Mouse (Mus musculus) heart, embryonic 12.5 days (tissue): ENCODE results near the gene Tgfb1. TPM values are rescaled to one million over a fixed set of nuclear protein-coding genes. Genes with fewer than 3 reads are reported as not detected.

ENCODE experiments used
- ATAC-seq: fragments of 200-750 bp; cut with Nextera tagmentation; 2 replicates; pipeline ENCODE4 v1.8.0; 2017; ENCODE audit warnings: moderate TSS enrichment, moderate library complexity; ENCODE audit not compliant: insufficient number of reproducible peaks, low FRiP score
- H3K27ac ChIP-seq: fragments of 300-500 bp; sonication (generic); 2 replicates; pipeline ENCODE4 v1.5.1; 2016; ENCODE audit warnings: mild to moderate bottlenecking, moderate library complexity; ENCODE audit not compliant: poor library complexity, severe bottlenecking
- H3K27me3 ChIP-seq: fragments of 300-500 bp; sonication (generic); replicated peaks from 2 replicates; pipeline ENCODE4 v1.6.1; 2016; ENCODE audit warnings: mild to moderate bottlenecking, moderate library complexity
- H3K36me3 ChIP-seq: fragments of 300-500 bp; sonication (generic); 2 replicates; pipeline ENCODE4 v1.6.1; 2016; ENCODE audit warnings: mild to moderate bottlenecking, moderate library complexity
- H3K4me1 ChIP-seq: fragments of 300-500 bp; sonication (generic); replicated peaks from 2 replicates; pipeline ENCODE4 v1.6.1; 2016; ENCODE audit warnings: mild to moderate bottlenecking
- H3K4me2 ChIP-seq: fragments of 300-500 bp; sonication (generic); 2 replicates; pipeline ENCODE4 v1.6.1; 2016; ENCODE audit warnings: mild to moderate bottlenecking, moderate library complexity
- H3K4me3 ChIP-seq: fragments of 300-500 bp; sonication (generic); 2 replicates; pipeline ENCODE4 v1.5.1; 2016; ENCODE audit warnings: mild to moderate bottlenecking
- H3K9ac ChIP-seq: fragments of 300-500 bp; sonication (generic); 2 replicates; pipeline ENCODE4 v1.6.1; 2016; ENCODE audit warnings: mild to moderate bottlenecking, moderate library complexity
- H3K9me3 ChIP-seq: fragments of 300-500 bp; sonication (generic); replicated peaks from 2 replicates; pipeline ENCODE4 v1.6.1; 2016; ENCODE audit warnings: mild to moderate bottlenecking, moderate library complexity
- WGBS: fragments of 180-500 bp; shearing (Covaris S2); methylation state at CpG from one replicate; pipeline ENCODE4 v1.1.7; 2016; 5-methylcytosine and 5-hydroxymethylcytosine counted together
- polyA plus RNA-seq: library from polyadenylated mRNA; unstranded; fragments of >200 nt; fragmentation: Nextera tagmentation; extraction: Ambion mirVana; gene quantifications from 2 replicates; pipeline ENCODE4 v1.2.1, GENCODE M21; 2016

The Tgfb1 gene
- polyA plus RNA-seq, 1 experiment from 2014 or later = 5.1 TPM

DNA sequence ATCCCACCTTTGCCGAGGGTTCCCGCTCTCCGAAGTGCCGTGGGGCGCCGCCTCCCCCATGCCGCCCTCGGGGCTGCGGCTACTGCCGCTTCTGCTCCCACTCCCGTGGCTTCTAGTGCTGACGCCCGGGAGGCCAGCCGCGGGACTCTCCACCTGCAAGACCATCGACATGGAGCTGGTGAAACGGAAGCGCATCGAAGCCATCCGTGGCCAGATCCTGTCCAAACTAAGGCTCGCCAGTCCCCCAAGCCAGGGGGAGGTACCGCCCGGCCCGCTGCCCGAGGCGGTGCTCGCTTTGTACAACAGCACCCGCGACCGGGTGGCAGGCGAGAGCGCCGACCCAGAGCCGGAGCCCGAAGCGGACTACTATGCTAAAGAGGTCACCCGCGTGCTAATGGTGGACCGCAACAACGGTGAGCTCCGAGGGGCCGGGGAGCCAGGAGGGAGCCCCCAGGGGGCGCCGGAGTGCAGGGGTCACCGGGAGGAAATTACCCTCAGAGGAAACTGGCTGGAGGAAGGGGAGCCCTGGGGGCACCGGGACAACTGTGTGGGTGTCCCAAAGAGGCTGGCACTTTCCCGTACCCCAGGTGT, 1.1 kb downstream of the Tgfb1 start:
- Histone ChIP-seq H3K36me3 (peaks cover 15% of the 10 kb centered on the region), H3K9ac (peak overlapping the region; percentile 71), H3K4me3 (peak overlapping the region; percentile 59), H3K4me1 (peaks cover 29% of the 10 kb centered on the region), H3K4me2 (peak overlapping the region; percentile 89), H3K27ac (peak overlapping the region; percentile 29), H3K27me3 (no peaks in the 10 kb centered on the region; the same call in 1 of the 2 replicates), H3K9me3 (no peaks in the 10 kb centered on the region)
- ATAC-seq = peak; percentile 4; the same call in 1 of the 2 replicates
- WGBS = under 1% methylated on average over 47 of the region's 47 CpGs

DNA sequence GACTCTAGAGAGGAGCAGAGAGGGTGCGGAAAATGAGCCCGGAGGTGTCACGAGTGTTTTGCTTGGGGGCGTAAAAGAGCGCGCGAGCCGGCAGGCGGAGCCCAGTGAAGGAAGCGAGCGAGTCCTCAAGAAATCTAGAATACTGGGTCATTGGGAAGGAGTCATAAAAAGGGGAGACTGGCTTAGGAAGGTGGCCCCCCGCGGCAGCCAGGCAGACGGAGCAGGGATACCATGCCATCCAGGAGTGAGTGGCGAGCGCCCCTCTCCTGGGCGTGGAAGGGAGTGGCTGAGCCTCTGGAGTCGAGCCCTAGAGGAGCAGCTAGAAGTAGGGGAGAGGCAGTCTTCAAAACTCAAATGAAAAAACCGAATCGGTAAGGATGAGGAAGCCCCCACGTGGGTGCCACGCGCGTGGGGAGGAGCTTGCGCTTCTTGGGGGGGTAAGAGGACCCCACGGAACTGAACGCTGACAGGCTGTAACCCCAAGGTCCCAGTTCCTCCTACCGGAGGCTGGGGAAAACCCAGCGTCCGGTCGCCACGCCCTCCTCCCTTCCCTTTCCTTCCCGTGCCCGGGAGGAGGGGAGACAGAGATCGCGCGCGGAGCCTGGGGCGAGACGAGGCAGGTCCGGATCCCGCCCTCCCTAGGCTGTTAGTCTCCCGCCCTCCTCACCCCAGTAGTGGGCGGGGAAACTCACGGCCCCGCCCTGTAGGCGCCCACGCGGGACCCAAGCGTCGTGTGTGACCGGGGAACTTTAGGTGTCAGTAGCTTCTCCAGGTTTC, 2.2 kb downstream of the Tgfb1 start:
- WGBS = under 1% methylated on average over 51 of the region's 52 CpGs
- peak overlapping the region; percentile 29 for H3K27ac ChIP-seq
- H3K4me1 ChIP-seq = peaks cover 19% of the 10 kb centered on the region
- peak; percentile 81 for ATAC-seq
- no peaks in the 10 kb centered on the region for H3K9me3 ChIP-seq
- peak overlapping the region; percentile 59 for H3K4me3 ChIP-seq
- peak overlapping the region; percentile 71 for H3K9ac ChIP-seq
- H3K36me3 ChIP-seq = peaks cover 16% of the 10 kb centered on the region
- H3K4me2 ChIP-seq = peak overlapping the region; percentile 89
- no peaks in the 10 kb centered on the region; the same call in 1 of the 2 replicates for H3K27me3 ChIP-seq

DNA sequence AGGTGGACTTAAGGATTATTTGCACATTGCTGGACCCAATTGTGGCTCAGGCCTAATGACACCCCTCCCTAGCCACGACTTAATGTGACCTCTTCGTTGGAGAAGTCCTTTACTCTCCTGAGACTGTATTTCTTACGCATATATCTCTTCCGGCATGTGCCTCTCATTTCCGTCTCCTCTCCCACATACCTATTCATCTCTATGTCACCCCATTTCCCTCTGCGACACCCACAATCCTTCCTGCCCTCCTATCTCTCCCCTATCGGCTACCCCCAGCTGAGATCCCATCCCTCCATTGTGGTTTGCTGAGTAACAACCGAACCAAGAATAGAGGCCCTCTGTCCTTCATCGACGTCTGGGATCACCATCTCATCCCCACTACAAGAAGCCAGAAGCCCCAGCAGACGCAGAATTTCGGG, 2.8 kb downstream of the Tgfb1 start:
- Histone ChIP-seq H3K9me3 (no peaks in the 10 kb centered on the region), H3K4me2 (peak overlapping the region; percentile 89), H3K9ac (peak overlapping the region; percentile 71; the same call in 1 of the 2 replicates), H3K27me3 (no peaks in the 10 kb centered on the region; the same call in 1 of the 2 replicates), H3K36me3 (peaks cover 20% of the 10 kb centered on the region), H3K4me3 (peak overlapping the region; percentile 59), H3K27ac (peak overlapping the region; percentile 45; the same call in 1 of the 2 replicates), H3K4me1 (peaks cover 19% of the 10 kb centered on the region)
- ATAC-seq = no peak
- WGBS = 5% methylated on average over 12 of the region's 12 CpGs

GRCm38 (mm10) chr7:25690051-25690450, 3.2 kb downstream of the Tgfb1 start:
- Histone ChIP-seq H3K27me3 (no peaks in the 10 kb centered on the region; the same call in 1 of the 2 replicates), H3K9ac (no peak overlapping the region), H3K27ac (peak overlapping the region; percentile 45; the same call in 1 of the 2 replicates), H3K4me1 (peaks cover 19% of the 10 kb centered on the region), H3K4me3 (peak overlapping the region; percentile 59), H3K9me3 (no peaks in the 10 kb centered on the region), H3K4me2 (peak overlapping the region; percentile 89), H3K36me3 (peaks cover 22% of the 10 kb centered on the region)
- no peak for ATAC-seq
- 29% methylated on average over 5 of the region's 5 CpGs for WGBS

GRCm38 (mm10) chr7:25694104-25694503, 7.3 kb downstream of the Tgfb1 start:
- H3K27me3 ChIP-seq = no peaks in the 10 kb centered on the region
- H3K9ac ChIP-seq = no peak overlapping the region
- H3K27ac ChIP-seq = no peak overlapping the region
- no peak for ATAC-seq
- H3K36me3 ChIP-seq = peaks cover 52% of the 10 kb centered on the region
- 72% methylated on average over 8 of the region's 8 CpGs for whole genome bisulfite sequencing
- no peak overlapping the region for H3K4me3 ChIP-seq
- no peak overlapping the region for H3K4me2 ChIP-seq
- H3K4me1 ChIP-seq = peaks cover 8% of the 10 kb centered on the region
- no peaks in the 10 kb centered on the region for H3K9me3 ChIP-seq

- Histone ChIP-seq H3K36me3 (peaks cover 57% of the 10 kb centered on the region), H3K27me3 (no peaks in the 10 kb centered on the region), H3K9me3 (peaks cover 10% of the 10 kb centered on the region; the same call in 1 of the 2 replicates), H3K4me1 (peaks cover 17% of the 10 kb centered on the region), H3K27ac (no peak overlapping the region), H3K4me2 (no peak overlapping the region), H3K9ac (no peak overlapping the region), H3K4me3 (no peak overlapping the region)
- ATAC-seq = no peak
- 65% methylated on average over 13 of the region's 13 CpGs for WGBS
Measured at GRCm38 (mm10) chr7:25699851-25700250, 13.0 kb downstream of the Tgfb1 start.

GRCm38 (mm10) chr7:25700732-25701131, 13.9 kb downstream of the Tgfb1 start:
- 76% methylated on average over 12 of the region's 12 CpGs for WGBS
- no peak for ATAC-seq

DNA sequence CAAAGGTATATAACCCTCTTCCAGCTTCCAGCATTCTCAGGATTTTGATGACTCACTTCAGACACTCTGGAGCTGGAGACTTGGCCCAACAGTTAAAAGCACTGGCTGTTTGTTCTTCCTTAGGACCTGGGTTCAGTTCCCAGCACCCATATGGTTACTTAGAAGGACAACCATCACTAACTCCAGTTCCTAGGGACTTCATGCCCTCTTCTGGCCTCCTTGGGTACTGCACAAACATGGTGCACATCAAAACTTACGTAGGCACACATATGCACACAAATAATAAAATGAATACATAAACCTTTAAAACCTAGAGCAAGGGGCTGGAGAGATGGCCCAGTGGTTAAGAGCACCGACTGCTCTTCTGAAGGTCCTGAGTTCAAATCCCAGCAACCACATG, 15.5 kb downstream of the Tgfb1 start:
- Histone ChIP-seq H3K4me1 (peaks cover 42% of the 10 kb centered on the region), H3K9ac (no peak overlapping the region), H3K9me3 (peaks cover 10% of the 10 kb centered on the region; the same call in 1 of the 2 replicates), H3K4me3 (no peak overlapping the region), H3K27me3 (no peaks in the 10 kb centered on the region), H3K4me2 (no peak overlapping the region), H3K27ac (no peak overlapping the region), H3K36me3 (peaks cover 43% of the 10 kb centered on the region)
- no peak for ATAC-seq
- WGBS = 97% methylated on average over 2 of the region's 2 CpGs

More at GRCm38 (mm10) chr7:25700732-25701131, 13.9 kb downstream of the Tgfb1 start:
- Histone ChIP-seq H3K9me3 (peaks cover 10% of the 10 kb centered on the region; the same call in 1 of the 2 replicates), H3K27me3 (no peaks in the 10 kb centered on the region), H3K4me1 (peaks cover 26% of the 10 kb centered on the region), H3K4me2 (no peak overlapping the region), H3K4me3 (no peak overlapping the region), H3K36me3 (peaks cover 52% of the 10 kb centered on the region), H3K27ac (no peak overlapping the region), H3K9ac (no peak overlapping the region)

DNA sequence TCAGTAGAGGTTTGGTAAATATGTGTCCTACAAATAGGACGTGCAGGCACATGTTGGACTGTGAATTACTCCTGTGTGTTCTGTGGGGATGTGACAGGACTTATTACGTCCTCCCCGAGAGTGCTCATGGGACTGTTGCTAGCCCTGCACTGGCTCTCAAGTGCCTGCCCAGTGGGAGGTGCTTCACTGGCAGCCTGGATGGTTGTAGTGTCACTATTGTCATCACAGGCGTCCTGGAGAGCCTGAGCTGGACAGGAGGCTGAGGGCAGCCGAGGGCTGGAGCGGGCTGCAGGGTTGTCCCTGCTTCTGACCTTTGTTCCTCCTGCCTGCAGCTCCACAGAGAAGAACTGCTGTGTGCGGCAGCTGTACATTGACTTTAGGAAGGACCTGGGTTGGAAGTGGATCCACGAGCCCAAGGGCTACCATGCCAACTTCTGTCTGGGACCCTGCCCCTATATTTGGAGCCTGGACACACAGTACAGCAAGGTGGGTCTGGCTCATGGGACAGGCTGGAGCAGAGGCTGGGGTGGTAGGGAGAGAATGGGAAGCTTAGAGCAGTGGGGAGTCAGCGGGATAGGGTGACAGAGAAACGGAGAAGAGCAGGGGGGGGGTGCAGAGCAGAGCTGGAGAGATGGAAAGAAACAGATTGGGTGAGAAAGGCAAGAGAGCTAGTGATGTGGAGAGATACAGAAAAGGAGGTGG, 17.1 kb downstream of the Tgfb1 start:
- H3K27ac ChIP-seq = no peak overlapping the region
- H3K4me1 ChIP-seq = peaks cover 51% of the 10 kb centered on the region

GRCm38 (mm10) chr7:25704716-25705364, 18.0 kb downstream of the Tgfb1 start:
- Histone ChIP-seq H3K9me3 (peaks cover 10% of the 10 kb centered on the region; the same call in 1 of the 2 replicates), H3K4me1 (peaks cover 55% of the 10 kb centered on the region), H3K4me3 (peak overlapping the region; percentile 35), H3K27me3 (no peaks in the 10 kb centered on the region), H3K36me3 (peaks cover 24% of the 10 kb centered on the region), H3K27ac (no peak overlapping the region), H3K9ac (0 out of 2 replicates have a peak overlapping the region, but pooled peaks have one; percentile 5), H3K4me2 (peak overlapping the region; percentile 71)
- 18% methylated on average over 30 of the region's 37 CpGs for WGBS
- 0 out of 2 replicates have a peak, but pooled peaks have one; percentile 21 for ATAC-seq

More for the DNA sequence above, 17.1 kb downstream of the Tgfb1 start:
- Histone ChIP-seq H3K4me3 (no peak overlapping the region), H3K4me2 (peak overlapping the region; percentile 71), H3K36me3 (peaks cover 27% of the 10 kb centered on the region), H3K9ac (peak overlapping the region; percentile 20; the same call in 1 of the 2 replicates), H3K27me3 (no peaks in the 10 kb centered on the region), H3K9me3 (peaks cover 10% of the 10 kb centered on the region; the same call in 1 of the 2 replicates)
- WGBS = 25% methylated on average over 10 of the region's 10 CpGs
- ATAC-seq = 0 out of 2 replicates have a peak, but pooled peaks have one; percentile 10
